Mouse (Mus musculus): ENCODE data around the gene Rassf1.
A peak's percentile ranks its signal among the peaks of the same experiment; 100 is the strongest.
"Not testable (repeated sequence)": the region's sequence is repeated elsewhere in the genome, so short reads cannot be mapped to it uniquely, and the experiment has no call there.

Gene Rassf1

DNA sequence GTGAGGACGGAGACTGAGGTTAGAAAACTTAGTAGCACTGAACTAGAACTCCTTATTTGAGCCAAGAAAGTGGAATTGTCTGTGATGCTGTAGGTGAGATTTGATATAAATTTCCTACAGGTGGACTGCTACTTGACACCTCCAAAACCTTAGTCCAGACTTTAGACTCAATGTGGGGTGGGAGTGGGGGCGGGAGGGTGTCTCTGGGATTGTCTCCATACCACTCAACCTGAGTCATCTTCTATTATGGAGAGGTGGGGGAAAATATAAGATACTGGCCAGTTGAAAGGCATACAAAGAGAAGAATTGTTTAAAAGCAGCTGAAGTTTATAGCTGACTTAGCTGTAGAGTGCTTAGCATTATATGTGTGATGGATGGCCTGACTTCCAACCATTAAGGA is 4.3 kb downstream of the Rassf1 start:
- DNase-seq (ENCODE audit: extremely low read depth, low read depth, low spot score): no peak

DNA sequence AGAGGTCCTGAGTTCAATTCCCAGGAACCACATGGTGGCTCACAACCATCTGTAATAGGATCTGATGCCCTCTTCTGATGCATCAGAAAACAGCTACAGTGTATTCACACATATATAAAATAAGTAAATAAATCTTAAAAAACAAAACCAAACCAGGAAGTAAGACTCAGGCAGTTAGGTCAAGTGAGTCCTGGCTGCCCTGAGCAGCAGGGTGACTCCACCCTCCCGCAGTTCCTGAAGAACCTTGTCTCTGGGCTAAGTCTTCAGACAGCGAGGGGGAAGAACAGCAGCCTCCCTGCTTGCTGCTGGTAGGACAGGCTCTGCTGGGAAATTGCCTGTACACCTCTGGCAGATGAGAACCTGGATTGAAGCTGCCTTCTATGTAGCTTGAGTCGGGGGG is 5.0 kb downstream of the Rassf1 start:
- DNase-seq (ENCODE audit: extremely low read depth, low read depth, low spot score): no peak

DNA sequence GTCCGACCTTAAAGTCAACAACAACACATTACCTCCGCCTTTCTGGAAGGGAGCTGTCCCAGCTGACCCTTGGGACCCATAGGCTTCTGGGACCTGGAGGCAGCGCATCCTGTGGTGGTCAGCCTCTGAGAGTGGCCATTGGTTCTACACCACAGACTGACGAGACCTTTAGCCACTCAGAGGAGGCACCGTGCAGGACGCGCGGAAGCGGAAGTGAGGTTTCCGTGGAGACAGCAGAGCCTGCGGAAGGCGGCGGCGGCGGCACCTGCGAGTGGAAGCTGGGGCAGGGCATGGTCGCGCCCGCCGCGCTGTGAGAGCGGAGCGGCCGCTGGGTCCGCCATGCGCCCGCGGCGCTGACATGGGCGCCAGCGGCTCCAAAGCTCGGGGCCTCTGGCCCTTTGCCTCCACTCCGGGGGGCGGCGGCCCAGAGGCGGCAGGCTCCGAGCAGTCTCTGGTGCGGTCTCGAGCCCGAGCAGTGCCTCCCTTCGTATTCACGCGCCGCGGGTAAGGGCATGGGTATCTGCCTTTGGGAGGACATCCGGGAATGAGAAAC is 11.8 kb downstream of the Rassf1 start, which contains the start of gene Tusc2:
Tusc2 (plus strand) TSS at position 227 of the 553 bp plus-strand sequence.
- DNase-seq (ENCODE audit: extremely low read depth, low read depth, low spot score): peak; percentile 56

DNA sequence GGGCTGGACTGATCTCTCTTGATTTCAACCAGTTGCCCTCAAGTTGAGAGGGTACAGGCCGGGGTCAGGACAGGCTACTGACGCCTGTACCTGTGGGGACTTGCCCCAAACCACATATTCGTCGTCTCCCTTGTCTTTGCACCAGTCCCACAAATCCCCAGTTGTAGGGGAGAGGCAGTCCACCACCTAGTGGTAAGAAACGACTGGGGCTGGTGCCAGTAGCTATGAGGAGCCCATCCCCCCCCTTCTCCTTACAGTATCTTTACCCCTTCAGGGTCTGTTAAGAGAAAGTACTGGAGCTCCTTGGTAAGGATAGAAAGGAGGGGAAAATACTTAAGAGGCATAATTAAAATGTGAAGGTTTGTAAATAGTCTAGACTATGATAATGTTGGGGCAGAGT is 14.2 kb downstream of the Rassf1 start:
- not testable (repeated sequence) for DNase-seq (ENCODE audit: extremely low read depth, low read depth, low spot score)

DNA sequence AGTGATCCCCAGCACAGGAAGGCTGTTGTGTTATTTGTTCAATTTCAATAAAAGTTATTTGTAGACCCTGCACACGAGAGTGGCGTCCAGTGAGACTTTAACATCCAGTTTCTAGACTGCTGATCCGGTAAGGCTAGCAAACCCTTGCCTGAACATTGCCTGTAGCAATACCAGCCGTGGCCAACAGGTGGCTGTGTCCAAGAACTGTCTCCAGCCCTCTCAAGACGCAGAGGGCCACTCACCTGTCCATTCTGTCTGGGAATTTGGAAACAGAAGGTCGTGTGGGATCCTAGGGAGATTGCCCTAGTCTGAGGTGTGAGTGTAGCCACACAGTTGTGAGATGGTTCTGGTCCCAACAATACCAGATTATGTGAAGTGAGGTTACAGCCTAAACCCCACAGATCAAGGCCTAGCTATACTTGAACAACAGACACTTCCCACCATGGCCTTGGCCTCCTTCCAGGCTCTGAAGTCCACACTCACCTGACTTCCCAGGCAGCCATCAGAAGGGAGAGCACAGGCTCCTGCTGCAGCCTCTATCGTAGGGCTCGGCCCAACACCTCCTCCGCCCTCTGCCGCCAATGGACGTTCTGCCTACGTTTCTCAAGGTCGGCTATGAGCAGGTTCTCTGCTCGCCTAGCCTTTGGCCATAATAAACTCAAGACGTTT is 14.8 kb downstream of the Rassf1 start:
- no peak for DNase-seq (ENCODE audit: extremely low read depth, low read depth, low spot score)

DNA sequence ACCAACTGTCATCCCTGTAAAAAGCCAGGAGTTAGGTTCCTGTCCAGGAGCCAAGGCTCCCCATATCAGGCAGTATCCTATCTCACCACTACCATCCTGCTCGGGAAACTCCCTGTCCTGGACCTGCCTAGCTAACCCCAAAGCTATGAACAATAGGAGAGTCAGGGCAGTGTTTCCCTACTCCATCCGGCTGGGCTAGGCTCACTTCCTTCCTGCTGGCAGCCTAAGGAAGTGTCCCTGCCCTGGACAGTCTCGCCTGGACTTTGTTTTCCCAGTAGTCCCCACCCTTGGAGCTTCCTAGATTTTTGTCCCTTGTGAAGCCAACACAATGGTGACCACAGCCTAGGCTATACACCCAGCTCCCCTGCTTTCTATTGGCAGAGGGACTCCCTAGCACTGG is 15.5 kb downstream of the Rassf1 start:
- no peak for DNase-seq (ENCODE audit: extremely low read depth, low read depth, low spot score)

DNA sequence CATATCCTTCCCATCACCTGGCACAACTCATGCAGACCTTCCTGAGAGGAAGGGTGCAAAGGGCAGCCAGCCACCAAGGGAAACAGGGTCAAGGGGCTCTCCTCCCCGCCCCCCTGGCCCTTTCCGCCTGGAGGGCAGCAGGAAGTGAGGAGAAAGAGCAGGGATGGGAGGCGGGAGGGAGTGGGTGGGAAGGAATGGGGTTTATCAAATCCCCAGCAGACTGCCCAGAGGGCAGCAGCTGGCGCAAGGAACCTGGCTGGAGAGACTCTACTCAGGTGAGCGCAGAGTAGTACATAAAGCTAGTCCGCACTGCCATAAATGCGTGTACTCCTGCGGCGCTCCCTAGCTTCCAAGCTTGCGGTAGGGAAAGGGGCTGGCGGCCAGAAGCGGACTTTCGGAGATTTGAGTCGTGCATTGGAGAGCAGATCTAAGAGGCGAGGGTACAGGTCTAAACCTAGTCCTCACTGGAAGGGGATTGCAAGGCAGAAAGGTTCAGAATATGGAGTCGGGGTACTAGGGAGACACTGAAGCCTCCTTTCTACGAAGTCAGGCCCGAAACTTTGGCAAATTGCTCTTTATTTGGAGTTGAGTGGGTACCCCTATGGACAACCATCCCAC is 16.5 kb downstream of the Rassf1 start, which contains the start of gene Hyal2:
Hyal2 (plus strand) TSS at position 244 of the 618 bp plus-strand sequence.
- no peak for DNase-seq (ENCODE audit: extremely low read depth, low read depth, low spot score)

DNA sequence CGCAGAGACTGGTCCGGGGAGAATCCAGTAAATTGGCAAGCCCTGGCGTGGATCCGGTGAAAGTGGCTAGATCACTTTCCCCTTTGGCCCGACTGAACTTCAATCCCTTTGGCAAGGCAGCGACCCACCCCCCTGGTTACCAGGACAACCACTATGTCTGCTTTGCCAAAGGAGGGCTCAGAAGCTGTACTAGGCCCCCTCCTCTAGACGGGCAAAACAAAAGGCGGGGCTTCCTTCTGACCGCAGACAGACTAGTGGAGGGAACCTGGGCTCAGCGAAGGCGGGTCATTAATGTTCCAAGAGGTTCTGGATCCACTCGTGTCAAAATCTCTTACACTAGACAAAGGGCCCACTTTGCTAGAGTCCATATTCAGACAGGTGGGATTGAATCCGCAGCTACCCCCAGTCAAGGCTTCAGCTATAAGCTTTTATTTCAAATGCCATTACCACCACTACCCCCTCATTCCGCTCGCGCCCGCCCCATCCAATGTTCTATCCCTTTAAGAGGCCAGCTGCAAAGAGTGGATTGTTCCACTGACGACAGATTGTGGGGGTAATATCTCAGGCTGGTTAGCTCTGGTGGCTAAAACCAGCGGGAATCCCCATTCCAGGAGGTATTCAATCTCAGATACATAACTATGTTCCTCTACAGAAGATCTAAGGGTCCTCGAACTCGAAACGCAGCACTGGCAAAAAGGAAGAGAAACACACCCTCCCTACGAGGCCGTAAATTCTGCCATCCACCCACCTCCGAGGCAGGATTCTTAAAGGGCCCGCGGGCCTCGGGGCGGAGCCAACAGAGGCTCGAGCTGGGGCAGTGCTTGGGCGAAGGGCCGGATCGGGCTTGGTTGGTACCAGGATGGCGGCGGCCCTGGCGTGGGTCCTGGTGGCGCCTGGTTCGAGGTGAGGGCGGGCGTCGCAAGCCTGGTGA is 17.2 kb downstream of the Rassf1 start:
- no peak for DNase-seq (ENCODE audit: extremely low read depth, low read depth, low spot score)

DNA sequence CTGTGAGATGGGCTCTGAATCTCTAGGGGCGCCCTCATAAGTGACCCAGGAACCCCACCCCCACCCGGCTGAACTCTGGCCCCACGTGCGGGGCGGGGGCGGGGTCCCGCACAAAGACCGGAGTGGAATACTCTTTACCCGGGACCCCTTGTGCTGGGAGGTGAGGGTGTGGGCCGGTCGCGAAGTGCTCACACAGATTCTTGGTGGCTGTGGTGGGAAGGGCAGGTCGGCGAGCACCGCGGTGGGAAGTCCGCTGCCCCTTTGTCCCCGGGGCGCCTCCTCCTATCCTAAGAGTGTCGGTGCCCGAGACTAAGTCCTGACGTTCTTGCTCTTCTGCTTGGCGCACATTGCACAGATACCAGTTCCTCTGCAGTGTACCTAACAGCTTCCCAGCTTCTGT is 17.9 kb downstream of the Rassf1 start:
- DNase-seq (ENCODE audit: extremely low read depth, low read depth, low spot score): no peak

DNA sequence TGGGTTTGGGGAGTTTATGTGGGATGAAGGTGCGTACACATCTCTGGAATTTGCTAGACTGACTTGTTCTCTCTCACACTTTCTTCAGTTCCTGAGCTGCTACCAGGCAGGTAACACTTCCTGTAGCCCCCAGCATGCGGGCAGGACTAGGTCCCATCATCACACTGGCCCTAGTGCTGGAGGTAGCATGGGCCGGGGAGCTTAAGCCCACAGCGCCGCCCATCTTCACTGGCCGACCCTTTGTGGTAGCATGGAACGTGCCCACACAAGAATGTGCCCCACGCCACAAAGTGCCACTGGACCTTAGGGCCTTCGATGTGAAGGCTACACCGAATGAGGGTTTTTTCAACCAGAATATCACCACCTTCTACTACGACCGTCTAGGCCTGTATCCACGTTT is 18.7 kb downstream of the Rassf1 start:
- no peak for DNase-seq (ENCODE audit: extremely low read depth, low read depth, low spot score)

DNA sequence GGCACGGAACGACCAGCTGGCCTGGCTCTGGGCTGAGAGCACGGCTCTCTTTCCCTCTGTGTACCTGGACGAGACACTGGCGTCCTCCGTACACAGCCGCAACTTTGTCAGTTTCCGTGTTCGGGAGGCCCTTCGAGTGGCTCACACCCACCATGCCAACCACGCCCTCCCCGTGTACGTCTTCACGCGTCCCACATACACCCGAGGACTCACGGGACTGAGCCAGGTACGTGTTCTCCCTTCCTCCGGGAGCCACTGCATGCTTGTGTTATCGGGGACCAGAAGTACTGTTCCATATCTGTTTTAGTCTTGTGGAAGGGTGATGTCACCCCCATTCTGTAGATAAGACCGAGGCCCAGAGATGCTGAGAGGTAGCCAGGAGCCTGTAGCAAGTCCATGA is 19.5 kb downstream of the Rassf1 start:
- DNase-seq (ENCODE audit: extremely low read depth, low read depth, low spot score): no peak

DNA sequence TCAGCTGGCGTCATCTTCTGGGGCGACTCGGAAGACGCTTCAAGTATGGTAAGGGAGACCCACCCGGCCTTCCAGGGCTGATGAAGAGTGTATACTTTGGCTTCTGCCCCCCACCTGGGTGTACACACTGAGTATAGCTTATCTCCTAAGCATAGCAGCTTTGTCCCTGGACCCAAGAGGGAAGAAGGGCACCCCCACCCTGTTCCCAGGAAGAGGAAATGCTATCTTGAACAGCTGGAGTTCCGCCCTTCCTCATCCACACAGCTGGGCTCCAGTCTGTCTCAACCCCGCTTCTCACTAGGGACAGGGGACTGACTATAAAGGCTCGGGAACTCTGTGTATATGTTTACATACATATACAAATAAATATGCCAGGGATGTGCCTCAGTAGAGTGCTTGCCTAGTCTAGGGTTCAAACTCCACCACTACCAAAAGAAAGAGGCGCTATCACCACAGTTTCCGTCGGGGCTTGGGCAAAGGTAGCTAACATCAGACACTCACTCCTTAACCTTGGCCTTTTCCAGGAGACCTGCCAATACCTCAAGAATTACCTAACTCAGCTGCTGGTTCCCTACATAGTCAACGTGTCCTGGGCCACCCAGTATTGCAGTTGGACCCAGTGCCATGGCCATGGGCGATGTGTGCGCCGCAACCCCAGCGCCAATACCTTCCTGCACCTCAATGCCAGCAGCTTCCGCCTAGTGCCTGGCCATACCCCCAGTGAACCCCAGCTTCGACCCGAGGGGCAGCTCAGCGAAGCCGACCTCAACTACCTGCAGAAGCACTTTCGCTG is 20.4 kb downstream of the Rassf1 start:
- DNase-seq (ENCODE audit: extremely low read depth, low read depth, low spot score): peak; percentile 94

DNA sequence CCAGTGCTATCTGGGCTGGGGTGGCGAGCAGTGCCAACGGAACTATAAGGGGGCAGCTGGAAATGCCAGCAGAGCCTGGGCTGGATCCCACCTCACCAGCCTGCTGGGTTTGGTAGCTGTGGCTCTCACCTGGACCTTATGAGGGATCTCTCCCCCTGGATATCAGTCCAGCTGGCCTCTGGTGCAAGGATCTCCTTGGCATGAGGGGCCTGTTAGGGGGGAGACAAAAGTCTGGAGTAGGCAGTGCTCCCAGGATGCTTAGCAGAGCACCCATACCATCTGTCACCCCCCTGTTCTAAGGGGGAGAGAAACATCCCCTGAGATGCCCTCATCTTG is 20.9 kb downstream of the Rassf1 start:
- DNase-seq (ENCODE audit: extremely low read depth, low read depth, low spot score): no peak

DNA sequence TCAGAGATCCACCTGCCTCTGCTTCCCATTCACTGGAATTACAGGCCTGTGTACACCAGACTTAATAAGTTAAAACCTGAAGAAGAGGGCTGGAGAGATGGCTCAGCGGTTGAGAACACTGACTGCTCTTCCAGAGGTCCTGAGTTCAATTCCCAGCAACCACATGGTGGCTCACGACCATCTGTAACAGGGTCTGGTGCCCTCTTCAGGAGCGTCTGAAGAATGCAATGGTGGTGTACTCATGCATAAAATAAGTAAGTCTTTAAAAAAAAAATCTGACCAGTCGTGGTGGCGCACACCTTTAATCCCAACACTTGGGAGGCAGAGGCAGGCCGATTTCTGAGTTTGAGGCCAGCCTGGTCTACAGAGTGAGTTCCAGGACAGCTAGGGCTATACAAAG is 22.4 kb downstream of the Rassf1 start:
- not testable (repeated sequence) for DNase-seq (ENCODE audit: extremely low read depth, low read depth, low spot score)

DNA sequence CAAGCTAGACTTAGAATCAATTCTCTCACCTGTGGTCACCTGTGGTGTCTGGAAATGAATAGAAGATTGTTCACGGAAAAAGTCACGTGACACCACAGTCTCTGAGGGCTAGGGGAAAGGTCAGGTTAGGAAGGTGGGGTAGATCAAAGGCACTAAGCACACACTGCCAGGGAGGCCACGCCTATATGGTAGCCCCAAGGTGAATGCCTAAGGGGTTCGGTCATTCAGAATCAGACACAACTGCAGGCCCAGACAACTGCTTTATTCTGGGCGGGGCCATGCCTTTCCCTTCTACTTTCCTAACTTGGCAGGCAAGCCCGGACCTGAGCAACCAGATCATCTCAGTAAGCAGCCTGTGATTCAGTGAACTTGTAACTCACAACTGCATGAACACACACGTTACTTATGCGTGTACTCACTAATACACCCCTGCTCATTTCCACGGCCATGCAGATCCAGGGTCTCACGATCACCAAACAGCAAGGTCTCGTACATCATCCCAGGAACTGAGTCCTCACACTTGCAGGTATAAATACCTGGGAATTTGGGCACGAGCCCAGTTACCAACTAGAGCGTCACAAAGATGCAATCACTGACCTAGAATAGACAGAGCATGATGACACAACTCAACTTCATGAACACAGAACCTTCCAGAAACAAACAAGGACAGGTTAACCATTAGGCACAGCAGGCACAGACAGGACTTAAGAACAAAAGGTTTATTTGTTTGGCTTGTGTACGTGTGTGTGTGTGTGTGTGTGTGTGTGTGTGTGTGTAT is 24.4 kb downstream of the Rassf1 start:
- DNase-seq (ENCODE audit: extremely low read depth, low read depth, low spot score): peak; percentile 90

DNA sequence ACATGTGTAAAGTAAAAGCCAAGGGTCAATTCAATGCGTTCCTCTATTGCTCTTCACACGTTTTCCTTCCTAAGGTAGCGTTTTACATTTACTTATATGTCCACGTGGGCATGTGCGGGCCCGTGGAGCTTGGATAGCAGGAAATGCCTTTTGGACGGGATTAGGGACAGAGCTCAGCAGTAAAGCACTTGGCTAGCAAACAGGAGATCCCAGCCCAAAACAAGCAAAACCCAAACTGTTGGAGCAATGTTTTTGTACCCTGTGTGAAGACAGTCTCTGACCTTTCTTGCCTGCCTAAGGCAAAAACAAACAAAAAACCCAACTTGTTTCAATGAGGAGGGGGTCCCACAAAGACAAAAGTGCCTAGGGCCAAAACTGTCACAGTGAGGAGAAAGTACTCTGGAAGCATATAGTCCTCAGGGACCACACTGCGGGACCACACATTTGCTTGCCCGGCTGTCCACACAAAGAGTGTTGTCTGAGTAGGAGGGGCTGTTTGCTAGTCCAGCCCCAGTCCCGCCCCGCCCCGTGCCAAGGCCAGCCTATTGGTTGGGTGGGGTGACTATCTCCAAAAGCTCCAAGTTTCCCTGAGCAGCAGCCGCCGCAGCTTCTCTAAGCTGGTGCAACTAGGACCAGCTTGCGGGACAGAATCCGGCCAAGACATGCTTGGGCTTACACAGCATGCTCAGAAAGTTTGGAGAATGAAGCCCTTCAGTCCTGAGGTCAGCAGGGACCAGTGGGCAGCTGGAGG is 25.2 kb downstream of the Rassf1 start, which contains the start of gene Hyal1:
Hyal1 (plus strand) TSS at position 571 of the 751 bp plus-strand sequence.
- DNase-seq (ENCODE audit: extremely low read depth, low read depth, low spot score): peak; percentile 94

DNA sequence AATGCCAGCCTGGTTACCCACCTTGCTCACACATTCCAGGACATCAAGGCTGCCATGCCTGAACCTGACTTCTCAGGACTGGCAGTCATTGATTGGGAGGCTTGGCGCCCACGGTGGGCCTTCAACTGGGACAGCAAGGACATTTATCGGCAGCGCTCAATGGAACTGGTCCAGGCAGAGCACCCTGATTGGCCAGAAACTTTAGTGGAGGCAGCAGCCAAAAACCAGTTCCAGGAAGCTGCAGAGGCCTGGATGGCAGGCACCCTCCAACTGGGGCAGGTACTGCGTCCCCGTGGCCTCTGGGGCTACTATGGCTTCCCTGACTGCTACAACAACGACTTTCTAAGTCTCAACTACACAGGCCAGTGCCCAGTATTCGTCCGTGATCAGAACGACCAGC is 26.5 kb downstream of the Rassf1 start:
- DNase-seq (ENCODE audit: extremely low read depth, low read depth, low spot score): no peak

DNA sequence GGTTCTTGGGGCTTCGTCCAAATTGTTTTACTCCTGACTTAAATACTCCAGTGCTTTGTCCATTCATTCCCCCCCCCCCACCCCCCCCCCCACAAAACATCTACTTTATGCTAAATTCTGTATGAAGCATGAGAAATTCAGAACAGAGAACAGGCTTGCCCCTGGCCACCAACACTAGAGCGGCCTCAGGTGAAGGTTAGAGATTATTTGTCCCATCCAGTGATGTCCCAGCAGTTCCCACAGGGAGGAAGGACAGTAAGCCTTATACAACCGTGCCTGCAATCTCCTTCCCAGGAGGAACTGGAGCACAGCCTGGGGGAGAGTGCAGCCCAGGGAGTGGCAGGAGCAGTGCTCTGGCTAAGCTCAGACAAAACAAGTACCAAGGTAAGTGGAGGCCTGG is 27.2 kb downstream of the Rassf1 start, which contains the start of gene Naa80:
Naa80 (plus strand) TSS at position 301 of the 400 bp plus-strand sequence.
- no peak for DNase-seq (ENCODE audit: extremely low read depth, low read depth, low spot score)
